Comparison of ENCODE assay signal across 12 mouse cellular contexts in genomic region chr6:137143818-137144525, GRCm38 (mm10). TPM values are rescaled to one million over a fixed set of nuclear protein-coding genes. Genes with fewer than 3 reads are reported as not detected.
DNase-seq lines count a peak whose midpoint lies in the region; ATAC-seq and TF ChIP-seq lines count a peak whose summit lies in the region.
"Had no signal": no experiment of that assay in that cellular context is flagged by ENCODE, and none has a peak within 500 bp of the region (broad histone marks: within the 10 kb centered on the region; RNA-seq: fewer than 3 reads in every experiment).

No protein-coding gene starts in this region.

- no peaks in the 10 kb centered on the region for H3K27me3 ChIP-seq in liver, postnatal 0 days (ENCODE audit: insufficient read depth, low read length)
- H3K27me3 ChIP-seq: embryonic facial prominence, embryonic 13.5 days had no signal

- DNase-seq in adrenal gland, postnatal 14 days = peak; percentile 61
- no peak for DNase-seq in adrenal gland, adult 2 months
- no peak for DNase-seq in layer of hippocampus, adult 2 months (ENCODE audit: low spot score in 2 of 2)
- DNase-seq in layer of hippocampus, postnatal 10 days (ENCODE audit: low spot score in 2 of 2) = no peak
- DNase-seq in ES-CJ7 (ENCODE audit: low read depth, low spot score) = peak; percentile 71
- DNase-seq in liver, postnatal 0 days = no peak
- no peak for DNase-seq in cerebellum, adult 9-10 months
- no peak for DNase-seq in yolk sac, embryonic 10.5 days (ENCODE audit: low spot score)
- DNase-seq: cerebellum, adult 2 months had no signal

- no peak for TF ChIP-seq EP300 in liver, postnatal 0 days (IDR thresholded peaks at IDR 0.05; ENCODE audit: low read depth)

- H3K4me2 ChIP-seq in liver, postnatal 0 days (ENCODE audit: low read depth, low read length) = no peak overlapping the region
- H3K4me2 ChIP-seq: neural tube, embryonic 13.5 days had no signal

- H3K9ac ChIP-seq in liver, postnatal 0 days (replicated peaks) = no peak overlapping the region
- H3K9ac ChIP-seq: embryonic facial prominence, embryonic 13.5 days; neural tube, embryonic 13.5 days had no signal

- H3K4me1 ChIP-seq in liver, postnatal 0 days (ENCODE audit: insufficient read depth) = 0 out of 2 replicates have a peak, but pooled peaks cover 3% of the 10 kb centered on the region

- H3K9me3 ChIP-seq in liver, postnatal 0 days (ENCODE audit: low read length) = no peaks in the 10 kb centered on the region
- H3K9me3 ChIP-seq: embryonic facial prominence, embryonic 13.5 days; limb, embryonic 10.5 days; neural tube, embryonic 13.5 days had no signal

- WGBS in liver, postnatal 0 days (ENCODE audit: insufficient replicate concordance) = 58% methylated on average over 7 of the region's 7 CpGs

- peak; percentile 39 for TF ChIP-seq CTCF in layer of hippocampus, adult 2 months (conservative IDR thresholded peaks at IDR 0.05)
- TF ChIP-seq CTCF in liver, postnatal 0 days (IDR thresholded peaks at IDR 0.05; ENCODE audit: low read depth) = 0 out of 2 replicates have a peak, but pooled peaks have one; percentile 12

- H3K27ac ChIP-seq in layer of hippocampus, adult 2 months = no peak overlapping the region
- H3K27ac ChIP-seq in liver, postnatal 0 days (ENCODE audit: low read depth) = peak overlapping the region; percentile 74
- H3K27ac ChIP-seq: neural tube, embryonic 13.5 days had no signal

- no peak for ATAC-seq in liver, postnatal 0 days

- no peaks in the 10 kb centered on the region for H3K36me3 ChIP-seq in liver, postnatal 0 days (replicated peaks; ENCODE audit: insufficient read depth, low read length)
- H3K36me3 ChIP-seq: limb, embryonic 10.5 days; neural tube, embryonic 13.5 days had no signal

- H3K4me3 ChIP-seq in layer of hippocampus, adult 2 months = no peak overlapping the region
- H3K4me3 ChIP-seq in liver, postnatal 0 days (ENCODE audit: low read depth, low read length) = no peak overlapping the region
- H3K4me3 ChIP-seq: neural tube, embryonic 13.5 days had no signal

RNA-seq across cellular contexts. Expression of gene Rerg, which starts 26.3 kb away (rescaled TPM):
- 103 and 108 TPM in 2 replicates for total RNA-seq in adrenal gland, postnatal 14 days (2021)
- total RNA-seq in adrenal gland, adult 2 months (2021) = 100 to 1,000 TPM in 1 of 2 experiments, 10 to 100 TPM in 1; 92.5 to 190 TPM
- polyA plus RNA-seq in adrenal gland, adult 2 months (2012; rRNA removed) = 180 and 195 TPM in 2 replicates
- 10 to 100 TPM; 36.9 to 41.8 TPM for total RNA-seq in layer of hippocampus, adult 2 months (2021)
- 10 to 100 TPM; 40.5 to 43.0 TPM for total RNA-seq in layer of hippocampus, postnatal 10 days (2021)
- polyA plus RNA-seq in liver, postnatal 0 days (2015; fragmentation: Nextera tagmentation; extraction: Ambion mirVana) = 5.6 and 6.9 TPM in 2 replicates

Comparison
In these comparisons a context has a peak if more than half of its experiments do, and no peak if none do; other contexts are left out.
1. DNase-seq: peak in adrenal gland, postnatal 14 days (single experiment) and ES-CJ7 (single experiment); none in adrenal gland, adult 2 months (single experiment), layer of hippocampus, adult 2 months (0 of 2), layer of hippocampus, postnatal 10 days (0 of 2), liver, postnatal 0 days (single experiment), cerebellum, adult 9-10 months (single experiment) and yolk sac, embryonic 10.5 days (single experiment).